Mouse (Mus musculus): ENCODE results near the gene Gm3417.
A peak's percentile ranks its signal among the peaks of the same experiment; 100 is the strongest.
"Not testable (repeated sequence)": the region's sequence is repeated elsewhere in the genome, so short reads cannot be mapped to it uniquely, and the experiment has no call there.

The Gm3417 gene

GRCm38 (mm10) chr17:14958686-14959327 lies 19.8 kb downstream of the Gm3417 start:
- no peak for DNase-seq

GRCm38 (mm10) chr17:14953452-14953851 lies 25.1 kb downstream of the Gm3417 start:
- DNase-seq = no peak

GRCm38 (mm10) chr17:14949161-14949827 lies 29.3 kb downstream of the Gm3417 start:
- no peak for DNase-seq

GRCm38 (mm10) chr17:14944551-14944950 lies 34.0 kb downstream of the Gm3417 start:
- no peak for DNase-seq

GRCm38 (mm10) chr17:14943729-14944059 lies 34.9 kb downstream of the Gm3417 start:
- DNase-seq = no peak

GRCm38 (mm10) chr17:14943009-14943728 lies 35.4 kb downstream of the Gm3417 start, which contains the start of the genes Wdr27 and 1600012H06Rik:
Wdr27 (minus strand) TSS chr17:14943158.
1600012H06Rik (plus strand) TSS chr17:14943184.
- DNase-seq = peak; percentile 97

GRCm38 (mm10) chr17:14942181-14942580 lies 36.4 kb downstream of the Gm3417 start:
- DNase-seq = not testable (repeated sequence)

GRCm38 (mm10) chr17:14935841-14936605 lies 42.6 kb downstream of the Gm3417 start:
- DNase-seq = no peak

- DNase-seq = not testable (repeated sequence)
Measured at GRCm38 (mm10) chr17:14935280-14935679, 43.3 kb downstream of the Gm3417 start.

GRCm38 (mm10) chr17:14931469-14931868 lies 47.1 kb downstream of the Gm3417 start:
- no peak for DNase-seq

GRCm38 (mm10) chr17:14930697-14931096 lies 47.9 kb downstream of the Gm3417 start:
- no peak for DNase-seq

- no peak for DNase-seq
Measured at GRCm38 (mm10) chr17:14928631-14929030, 50.0 kb downstream of the Gm3417 start.

- DNase-seq = no peak
Measured at GRCm38 (mm10) chr17:14927644-14928218, 50.9 kb downstream of the Gm3417 start.

- DNase-seq = no peak
Measured at GRCm38 (mm10) chr17:14921582-14921981, 57.0 kb downstream of the Gm3417 start.

- no peak for DNase-seq
Measured at GRCm38 (mm10) chr17:14917866-14918265, 60.7 kb downstream of the Gm3417 start.

GRCm38 (mm10) chr17:14914401-14914800 lies 64.2 kb downstream of the Gm3417 start:
- DNase-seq = no peak
